Mouse (Mus musculus) heart, embryonic 15.5 days (tissue): ENCODE measurements at regions not wholly inside any gene's neighbourhood (a gene's known extent, or its start where the extent isn't known, plus 50 kb on each side); places are given as distances from the start of the nearest gene placed in this dataset.

ENCODE experiments used
- ATAC-seq: fragments of 200-750 bp; cut with Nextera tagmentation; replicated peaks from 2 replicates; pipeline ENCODE4 v1.8.0; 2017; ENCODE audit warnings: low read depth, moderate TSS enrichment; ENCODE audit not compliant: insufficient number of reproducible peaks, insufficient read depth, low FRiP score
- H3K27ac ChIP-seq: fragments of 300-500 bp; sonication (generic); 2 replicates; pipeline ENCODE4 v1.5.1; 2015; ENCODE audit warnings: mild to moderate bottlenecking, inconsistent platforms
- H3K27me3 ChIP-seq: fragments of 300-500 bp; sonication (generic); 2 replicates; pipeline ENCODE4 v1.6.1; 2015; ENCODE audit warnings: inconsistent platforms
- H3K36me3 ChIP-seq: fragments of 300-500 bp; sonication (generic); 2 replicates; pipeline ENCODE4 v1.6.1; 2015; ENCODE audit warnings: mild to moderate bottlenecking, inconsistent platforms
- H3K4me1 ChIP-seq: fragments of 300-500 bp; sonication (generic); replicated peaks from 2 replicates; pipeline ENCODE4 v1.6.1; 2015; ENCODE audit warnings: inconsistent platforms
- H3K4me2 ChIP-seq: fragments of 300-500 bp; sonication (generic); 2 replicates; pipeline ENCODE4 v1.6.1; 2015; ENCODE audit warnings: inconsistent platforms, mild to moderate bottlenecking, moderate library complexity
- H3K4me3 ChIP-seq: fragments of 300-500 bp; sonication (generic); 2 replicates; pipeline ENCODE4 v1.5.1; 2015; ENCODE audit warnings: mild to moderate bottlenecking, inconsistent platforms
- H3K9ac ChIP-seq: fragments of 300-500 bp; sonication (generic); 2 replicates; pipeline ENCODE4 v1.6.1; 2015; ENCODE audit warnings: mild to moderate bottlenecking, inconsistent platforms
- H3K9me3 ChIP-seq: fragments of 300-500 bp; sonication (generic); replicated peaks from 2 replicates; pipeline ENCODE4 v1.6.1; 2016; ENCODE audit warnings: inconsistent platforms
- WGBS: fragments of 180-500 bp; shearing (Covaris S2); methylation state at CpG from one replicate; pipeline ENCODE4 v1.1.7; 2015; ENCODE audit warnings: mixed read lengths; 5-methylcytosine and 5-hydroxymethylcytosine counted together

- Histone ChIP-seq H3K4me3 (no peak overlapping the region), H3K27ac (no peak overlapping the region), H3K4me1 (no peaks in the 10 kb centered on the region), H3K36me3 (no peaks in the 10 kb centered on the region), H3K9ac (no peak overlapping the region), H3K9me3 (no peaks in the 10 kb centered on the region), H3K27me3 (no peaks in the 10 kb centered on the region), H3K4me2 (no peak overlapping the region)
- 77% methylated on average over 2 of the region's 2 CpGs for WGBS
- no peak for ATAC-seq
Observed at GRCm38 (mm10) chr3:15175811-15176210, 156.3 kb downstream of the Gm9733 start.

GRCm38 (mm10) chr3:15179079-15179812 is 152.9 kb downstream of the Gm9733 start:
- no peaks in the 10 kb centered on the region for H3K27me3 ChIP-seq
- no peak overlapping the region for H3K27ac ChIP-seq
- WGBS, result 67% methylated on average over 6 of the region's 6 CpGs
- H3K4me2 ChIP-seq, result no peak overlapping the region
- no peaks in the 10 kb centered on the region for H3K9me3 ChIP-seq
- H3K4me1 ChIP-seq, result no peaks in the 10 kb centered on the region
- H3K9ac ChIP-seq, result no peak overlapping the region
- H3K36me3 ChIP-seq, result no peaks in the 10 kb centered on the region
- no peak for ATAC-seq
- H3K4me3 ChIP-seq, result no peak overlapping the region

- Histone ChIP-seq H3K4me3 (no peak overlapping the region), H3K4me2 (no peak overlapping the region), H3K9me3 (no peaks in the 10 kb centered on the region), H3K27ac (no peak overlapping the region), H3K4me1 (no peaks in the 10 kb centered on the region), H3K36me3 (no peaks in the 10 kb centered on the region), H3K9ac (no peak overlapping the region), H3K27me3 (no peaks in the 10 kb centered on the region)
- no peak for ATAC-seq
- WGBS, result 92% methylated on average over 5 of the region's 5 CpGs
Observed at GRCm38 (mm10) chr3:15181111-15181510, 151.0 kb downstream of the Gm9733 start.

GRCm38 (mm10) chr3:15186731-15187130 is 145.4 kb downstream of the Gm9733 start:
- Histone ChIP-seq H3K4me3 (no peak overlapping the region), H3K36me3 (no peaks in the 10 kb centered on the region), H3K27ac (no peak overlapping the region), H3K4me2 (no peak overlapping the region), H3K27me3 (no peaks in the 10 kb centered on the region), H3K9ac (no peak overlapping the region), H3K4me1 (no peaks in the 10 kb centered on the region), H3K9me3 (no peaks in the 10 kb centered on the region)
- 57% methylated on average over 3 of the region's 3 CpGs for WGBS
- no peak for ATAC-seq

GRCm38 (mm10) chr3:15194362-15194761 is 137.7 kb downstream of the Gm9733 start:
- WGBS, result 8% methylated on average over 7 of the region's 7 CpGs
- Histone ChIP-seq H3K9ac (no peak overlapping the region), H3K36me3 (no peaks in the 10 kb centered on the region), H3K27ac (no peak overlapping the region), H3K27me3 (no peaks in the 10 kb centered on the region), H3K4me2 (no peak overlapping the region), H3K4me3 (no peak overlapping the region), H3K4me1 (no peaks in the 10 kb centered on the region), H3K9me3 (no peaks in the 10 kb centered on the region)
- no peak for ATAC-seq

GRCm38 (mm10) chr3:15196101-15196500 is 136.0 kb downstream of the Gm9733 start:
- no peaks in the 10 kb centered on the region for H3K36me3 ChIP-seq
- no peaks in the 10 kb centered on the region for H3K27me3 ChIP-seq
- H3K4me2 ChIP-seq, result no peak overlapping the region
- no peak overlapping the region for H3K27ac ChIP-seq
- ATAC-seq, result no peak
- H3K9me3 ChIP-seq, result no peaks in the 10 kb centered on the region
- H3K9ac ChIP-seq, result no peak overlapping the region
- 64% methylated on average over 1 of the region's 1 CpGs for WGBS
- no peaks in the 10 kb centered on the region for H3K4me1 ChIP-seq
- H3K4me3 ChIP-seq, result no peak overlapping the region

- H3K9ac ChIP-seq, result no peak overlapping the region
- no peaks in the 10 kb centered on the region for H3K9me3 ChIP-seq
- no peaks in the 10 kb centered on the region for H3K27me3 ChIP-seq
- no peaks in the 10 kb centered on the region for H3K36me3 ChIP-seq
- no peak overlapping the region for H3K27ac ChIP-seq
- H3K4me1 ChIP-seq, result no peaks in the 10 kb centered on the region
- 83% methylated on average over 3 of the region's 3 CpGs for WGBS
- H3K4me3 ChIP-seq, result no peak overlapping the region
- H3K4me2 ChIP-seq, result no peak overlapping the region
- no peak for ATAC-seq
Observed at GRCm38 (mm10) chr3:15198086-15198485, 134.0 kb downstream of the Gm9733 start.

- no peak overlapping the region for H3K4me2 ChIP-seq
- ATAC-seq, result no peak
- no peak overlapping the region for H3K9ac ChIP-seq
- H3K36me3 ChIP-seq, result no peaks in the 10 kb centered on the region
- H3K9me3 ChIP-seq, result no peaks in the 10 kb centered on the region
- no peaks in the 10 kb centered on the region for H3K4me1 ChIP-seq
- 73% methylated on average over 1 of the region's 1 CpGs for WGBS
- no peak overlapping the region for H3K27ac ChIP-seq
- H3K27me3 ChIP-seq, result no peaks in the 10 kb centered on the region
- no peak overlapping the region for H3K4me3 ChIP-seq
Observed at GRCm38 (mm10) chr3:15200309-15200708, 131.8 kb downstream of the Gm9733 start.

GRCm38 (mm10) chr3:15200990-15201389 is 131.1 kb downstream of the Gm9733 start:
- no peaks in the 10 kb centered on the region for H3K27me3 ChIP-seq
- no peaks in the 10 kb centered on the region for H3K9me3 ChIP-seq
- no peak overlapping the region for H3K9ac ChIP-seq
- no peak overlapping the region for H3K4me2 ChIP-seq
- H3K4me1 ChIP-seq, result no peaks in the 10 kb centered on the region
- ATAC-seq, result no peak
- H3K4me3 ChIP-seq, result no peak overlapping the region
- no peak overlapping the region for H3K27ac ChIP-seq
- no peaks in the 10 kb centered on the region for H3K36me3 ChIP-seq

- Histone ChIP-seq H3K36me3 (no peaks in the 10 kb centered on the region), H3K4me2 (no peak overlapping the region), H3K9ac (no peak overlapping the region), H3K27ac (no peak overlapping the region), H3K9me3 (no peaks in the 10 kb centered on the region), H3K27me3 (no peaks in the 10 kb centered on the region), H3K4me3 (no peak overlapping the region), H3K4me1 (no peaks in the 10 kb centered on the region)
- no peak for ATAC-seq
- WGBS, result 73% methylated on average over 7 of the region's 7 CpGs
Observed at GRCm38 (mm10) chr3:15202760-15203159, 129.3 kb downstream of the Gm9733 start.

- H3K4me1 ChIP-seq, result no peaks in the 10 kb centered on the region
- H3K36me3 ChIP-seq, result no peaks in the 10 kb centered on the region
- no peak for ATAC-seq
- WGBS, result 59% methylated on average over 6 of the region's 6 CpGs
- no peak overlapping the region for H3K4me3 ChIP-seq
- no peak overlapping the region for H3K27ac ChIP-seq
- no peak overlapping the region for H3K9ac ChIP-seq
- no peaks in the 10 kb centered on the region for H3K9me3 ChIP-seq
- no peak overlapping the region for H3K4me2 ChIP-seq
- H3K27me3 ChIP-seq, result no peaks in the 10 kb centered on the region
Observed at GRCm38 (mm10) chr3:15205266-15206229, 126.6 kb downstream of the Gm9733 start.
